Mouse (Mus musculus) urinary bladder, adult 2 months (tissue): ENCODE measurements at regions not wholly inside any gene's neighbourhood (a gene's known extent, or its start where the extent isn't known, plus 50 kb on each side); places are given as distances from the start of the nearest gene placed in this dataset.
A peak's percentile ranks its signal among the peaks of the same experiment; 100 is the strongest.

ENCODE experiments used
- DNase-seq: peaks from one replicate; pipeline ENCODE4 v3.0.0; 2022; ENCODE audit warnings: low spot score

DNA sequence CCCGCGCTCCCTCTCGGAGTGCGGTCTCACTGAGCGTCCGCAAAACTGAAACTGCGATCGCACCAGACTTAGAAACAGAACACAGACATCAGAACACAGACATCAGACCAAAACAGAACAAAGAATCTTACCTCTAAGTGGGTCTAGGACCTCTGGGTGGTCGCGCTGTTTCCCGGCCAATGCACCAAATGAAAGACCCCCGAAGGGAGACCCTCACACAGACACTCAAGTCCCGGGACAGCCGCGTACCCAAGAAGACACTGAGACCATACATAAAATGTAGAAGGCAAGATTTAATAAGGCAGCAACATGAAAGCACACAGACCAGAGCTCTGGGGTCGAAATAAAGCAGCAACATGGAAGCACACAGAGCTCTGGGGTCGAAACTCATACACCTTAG is 341.1 kb downstream of the Gm21739 start:
- peak; percentile 8 for DNase-seq
